Mouse (Mus musculus) embryonic facial prominence, embryonic 12.5 days (tissue): ENCODE results near the gene Nptx2. TPM values are rescaled to one million over a fixed set of nuclear protein-coding genes. Genes with fewer than 3 reads are reported as not detected.

Experiments used
- ATAC-seq: fragments of 200-750 bp; cut with Nextera tagmentation; 2 replicates; pipeline ENCODE4 v1.8.0; 2017; ENCODE audit not compliant: insufficient number of reproducible peaks, insufficient read depth, low FRiP score, low TSS enrichment
- H3K27ac ChIP-seq: fragments of 300-500 bp; sonication (generic); 2 replicates; pipeline ENCODE4 v1.5.1; 2016; ENCODE audit warnings: mild to moderate bottlenecking
- H3K27me3 ChIP-seq: fragments of 300-500 bp; sonication (generic); 2 replicates; pipeline ENCODE4 v1.6.1; 2016; ENCODE audit warnings: mild to moderate bottlenecking, moderate library complexity
- H3K36me3 ChIP-seq: fragments of 300-500 bp; sonication (generic); 2 replicates; pipeline ENCODE4 v1.6.1; 2016; ENCODE audit warnings: mild to moderate bottlenecking
- H3K4me1 ChIP-seq: fragments of 300-500 bp; sonication (generic); 2 replicates; pipeline ENCODE4 v1.6.1; 2016
- H3K4me2 ChIP-seq: fragments of 300-500 bp; sonication (generic); replicated peaks from 2 replicates; pipeline ENCODE4 v1.6.1; 2016; ENCODE audit warnings: mild to moderate bottlenecking, moderate library complexity
- H3K4me3 ChIP-seq: fragments of 300-500 bp; sonication (generic); 2 replicates; pipeline ENCODE4 v1.5.1; 2016; ENCODE audit warnings: mild to moderate bottlenecking
- H3K9ac ChIP-seq: fragments of 300-500 bp; sonication (generic); 2 replicates; pipeline ENCODE4 v1.6.1; 2016; ENCODE audit warnings: mild to moderate bottlenecking, moderate library complexity
- H3K9me3 ChIP-seq: fragments of 300-500 bp; sonication (generic); 2 replicates; pipeline ENCODE4 v1.6.1; 2016; ENCODE audit warnings: mild to moderate bottlenecking, moderate library complexity
- WGBS: fragments of 180-500 bp; shearing (Covaris S2); methylation state at CpG from one replicate; pipeline ENCODE4 v1.1.7; 2016; 5-methylcytosine and 5-hydroxymethylcytosine counted together
- polyA plus RNA-seq: library from polyadenylated mRNA; unstranded; fragments of >200 nt; fragmentation: Nextera tagmentation; extraction: Ambion mirVana; gene quantifications from 2 replicates; pipeline ENCODE4 v1.2.1, GENCODE M21; 2016

Nptx2 gene
- polyA plus RNA-seq, 1 experiment from 2014 or later: 0.78 TPM

DNA sequence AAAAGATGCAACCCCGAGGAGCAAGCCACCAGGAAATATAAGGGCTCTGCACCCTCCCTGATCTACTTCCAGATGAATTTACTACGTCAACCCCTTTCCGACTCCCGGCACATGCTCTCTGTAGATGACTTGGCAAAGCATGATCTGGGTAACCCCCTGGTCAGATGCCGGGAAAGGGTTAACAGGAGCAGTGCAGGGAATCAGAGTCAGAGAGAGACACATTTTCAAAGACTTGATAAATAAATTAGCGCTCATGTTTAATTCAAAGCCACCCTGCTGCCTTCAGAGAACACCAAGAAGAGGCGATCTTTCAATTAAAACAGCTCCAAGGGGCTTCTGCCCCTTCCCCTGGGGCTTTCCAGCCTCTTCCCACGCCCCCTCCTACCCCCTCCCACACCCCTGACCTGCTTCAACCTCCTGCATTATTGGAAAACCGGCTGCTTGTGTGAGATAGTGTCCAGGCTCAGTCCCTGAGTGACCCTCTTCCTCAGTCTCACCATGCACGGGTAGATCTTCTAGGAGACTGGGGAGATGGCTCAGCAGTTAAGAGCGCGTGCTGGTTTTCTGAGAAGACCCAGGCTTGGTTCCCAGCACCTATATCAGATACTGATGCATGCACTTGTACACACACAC lies 45.7 kb downstream of the Nptx2 start:
- 57% methylated on average over 12 of the region's 12 CpGs for WGBS
- Histone ChIP-seq H3K4me2 (no peak overlapping the region), H3K9me3 (0 out of 2 replicates have a peak, but pooled peaks cover 7% of the 10 kb centered on the region), H3K36me3 (no peaks in the 10 kb centered on the region), H3K27ac (no peak overlapping the region), H3K27me3 (no peaks in the 10 kb centered on the region), H3K4me3 (no peak overlapping the region), H3K9ac (no peak overlapping the region), H3K4me1 (no peaks in the 10 kb centered on the region)
- ATAC-seq: no peak

DNA sequence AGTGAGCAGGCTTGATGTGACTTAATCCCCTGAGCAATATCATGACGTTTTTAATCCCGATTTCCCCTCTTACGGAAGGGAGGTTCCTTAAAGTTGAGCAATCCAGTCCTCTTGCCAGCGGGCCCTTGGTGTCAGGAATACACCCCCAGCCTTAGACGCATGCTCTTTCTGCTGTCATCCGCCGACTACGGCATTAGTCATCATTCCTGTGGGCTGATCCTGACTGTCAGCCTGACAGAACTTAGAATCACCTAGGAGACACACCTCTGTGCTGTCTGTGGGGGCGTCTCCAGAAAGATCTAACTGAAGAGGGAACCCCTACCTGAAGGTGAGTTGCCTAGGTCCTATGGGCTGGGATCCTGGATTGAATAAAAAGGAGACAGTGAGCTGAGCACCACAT lies 49.1 kb downstream of the Nptx2 start:
- Histone ChIP-seq H3K4me1 (no peaks in the 10 kb centered on the region), H3K4me2 (no peak overlapping the region), H3K27ac (no peak overlapping the region), H3K9ac (no peak overlapping the region), H3K27me3 (no peaks in the 10 kb centered on the region), H3K4me3 (no peak overlapping the region), H3K36me3 (no peaks in the 10 kb centered on the region), H3K9me3 (0 out of 2 replicates have a peak, but pooled peaks cover under 1% of the 10 kb centered on the region)
- ATAC-seq: no peak
- WGBS: 89% methylated on average over 9 of the region's 9 CpGs

Other genes with a start within 250 kb of the Nptx2 start
- 4.9 and 5.1 TPM in 2 replicates for gene Baiap2l1, start 187.8 kb upstream of the Nptx2 start, polyA plus RNA-seq
- 1.7 and 4.6 TPM in 2 replicates for gene Tmem130, start 215.9 kb downstream of the Nptx2 start, polyA plus RNA-seq
- 95.8 and 102 TPM in 2 replicates for gene Trrap, start 221.8 kb downstream of the Nptx2 start, polyA plus RNA-seq